Mouse (Mus musculus) urinary bladder, postnatal 14 days (tissue): ENCODE measurements around the gene Bmpr1b.
A peak's percentile ranks its signal among the peaks of the same experiment; 100 is the strongest.

Source experiments
- DNase-seq: peaks from one replicate; pipeline ENCODE4 v3.0.0; 2021; ENCODE audit warnings: low spot score

Bmpr1b gene

DNA sequence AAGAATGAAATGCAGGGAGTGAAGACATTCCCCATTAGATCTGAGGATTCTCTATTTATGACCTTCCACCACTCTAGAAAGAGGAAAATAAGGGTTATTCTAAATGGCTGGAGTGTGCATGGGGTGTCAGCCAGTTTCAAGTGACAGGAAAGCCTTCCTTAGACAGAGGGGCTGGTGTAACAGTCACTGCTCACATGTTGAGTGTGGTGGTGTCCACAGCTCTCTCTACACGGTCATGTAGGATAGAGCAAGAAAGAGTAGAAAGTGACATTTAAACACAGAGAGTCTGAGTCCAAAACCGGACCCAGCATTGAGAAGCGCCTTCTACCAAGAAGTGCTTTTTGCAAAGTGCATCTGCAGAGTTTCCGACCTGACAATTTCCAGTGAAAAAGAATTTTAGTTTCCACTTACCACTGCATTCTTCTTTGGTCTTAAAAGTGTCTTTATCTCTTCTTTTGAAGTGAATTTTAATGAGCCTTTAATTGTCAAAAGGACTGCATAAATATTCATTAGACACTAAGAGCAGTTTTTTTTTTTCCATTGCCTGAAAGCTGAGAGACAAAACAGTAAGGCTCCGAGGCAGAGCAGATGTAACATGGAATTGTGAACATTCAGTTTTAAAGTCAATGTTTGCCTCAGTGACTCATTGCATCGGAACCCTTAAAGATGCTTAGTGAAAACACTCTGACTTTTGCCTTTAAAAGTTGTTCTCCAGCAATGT lies 263.2 kb downstream of the Bmpr1b start:
- DNase-seq: no peak

DNA sequence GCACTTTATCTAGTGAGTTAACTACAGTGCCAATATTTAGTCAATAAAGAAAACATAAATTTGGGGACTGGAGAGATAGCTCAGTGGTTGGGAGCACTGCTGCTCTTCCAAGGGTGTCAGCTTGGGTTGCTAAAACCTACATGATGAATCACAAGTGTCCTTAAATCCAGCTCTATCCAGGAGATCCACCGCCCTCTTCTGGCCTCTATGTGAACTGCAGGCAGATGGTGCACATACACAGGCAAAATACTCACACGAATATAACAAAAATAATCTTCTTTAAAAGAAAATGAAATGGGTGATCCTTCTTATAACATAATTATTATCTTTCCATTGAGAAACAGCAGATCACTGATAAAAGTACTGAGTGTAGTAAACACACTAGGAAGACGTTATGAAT lies 268.9 kb downstream of the Bmpr1b start:
- no peak for DNase-seq

DNA sequence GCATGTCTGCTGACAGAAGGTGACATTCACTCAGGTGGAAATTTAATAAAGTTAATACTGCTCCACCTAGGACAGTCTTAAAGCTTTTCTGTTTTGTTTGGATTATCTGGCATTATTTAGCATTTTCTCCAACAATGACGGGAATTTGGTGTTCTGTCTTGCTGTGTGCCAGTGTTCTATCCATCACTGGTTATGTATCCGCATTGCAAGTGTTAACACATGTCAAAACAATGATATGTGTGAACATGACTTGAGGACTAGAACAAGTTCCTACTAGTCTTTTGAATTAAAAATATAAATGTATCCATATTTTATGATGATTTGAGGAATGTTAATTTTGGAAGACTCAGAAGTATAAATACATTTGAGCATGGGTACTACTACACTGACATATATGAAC lies 269.7 kb downstream of the Bmpr1b start:
- DNase-seq: no peak

DNA sequence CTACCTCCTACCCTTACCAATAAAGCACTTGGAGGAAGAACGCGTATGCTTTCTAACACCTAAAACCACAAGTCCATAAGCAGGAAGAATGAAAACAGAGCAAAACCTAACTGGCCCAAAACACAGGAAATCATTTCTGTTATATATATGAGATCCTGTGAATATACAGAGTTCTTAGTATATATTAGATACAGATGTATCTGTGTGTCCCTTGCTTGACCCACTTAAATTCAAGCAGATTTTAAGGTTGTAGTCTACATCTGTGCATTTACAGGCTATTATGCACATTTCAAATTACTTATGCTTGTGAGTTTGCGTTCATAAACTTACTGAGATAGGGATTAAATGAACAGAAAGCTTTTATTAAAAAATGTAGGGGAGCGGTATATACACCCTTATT lies 271.5 kb downstream of the Bmpr1b start:
- DNase-seq: no peak

DNA sequence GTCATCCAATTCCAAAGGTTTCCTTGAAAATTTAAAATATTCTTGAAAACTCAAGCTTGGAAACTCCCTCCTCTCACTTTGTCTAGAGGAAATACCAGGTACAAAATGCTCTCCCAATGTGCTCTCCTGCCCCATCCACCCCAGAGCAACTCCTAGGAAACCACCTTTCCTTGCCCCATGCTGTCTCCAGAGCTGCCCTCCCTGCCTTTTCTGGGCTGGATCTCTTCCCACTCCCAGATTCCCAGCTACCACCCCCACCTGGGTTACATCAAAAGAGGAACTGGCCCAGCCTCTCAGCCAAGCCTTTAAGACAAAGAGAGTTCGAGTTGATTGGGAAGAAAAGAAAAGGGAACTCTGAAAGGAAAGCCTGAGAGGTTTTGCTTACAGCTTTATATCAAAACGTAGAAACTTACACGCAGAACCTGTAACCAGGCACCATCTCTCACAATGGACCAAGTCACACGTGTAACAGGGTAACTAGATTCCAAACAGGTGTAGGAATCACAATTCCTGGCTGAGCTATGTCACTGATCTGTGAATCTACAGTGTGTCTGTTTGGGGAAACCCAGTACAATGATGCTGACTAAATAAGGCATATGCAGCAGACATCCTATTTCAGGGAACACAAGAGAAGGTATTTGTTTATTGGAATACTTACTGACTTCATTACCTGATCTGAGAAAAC lies 272.2 kb downstream of the Bmpr1b start:
- no peak for DNase-seq

DNA sequence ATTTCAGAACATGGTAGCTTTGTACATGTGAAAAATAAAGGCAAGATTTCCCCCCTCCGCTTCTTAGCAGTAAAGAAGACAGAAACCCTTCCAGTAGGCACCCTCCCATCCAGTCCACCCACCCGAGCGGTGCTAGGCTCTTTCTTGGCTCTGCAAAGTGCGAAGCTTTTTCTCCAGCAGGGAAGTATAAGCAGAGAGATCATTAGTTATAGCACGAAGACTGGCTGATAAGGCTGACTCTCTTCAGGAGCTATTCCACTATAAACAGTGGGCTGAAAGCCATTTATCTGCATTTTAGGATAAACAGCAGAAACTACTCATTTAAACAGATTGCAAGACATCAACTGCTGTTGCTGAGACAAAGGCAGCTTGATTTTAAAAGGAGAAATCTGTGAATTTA lies 274.1 kb downstream of the Bmpr1b start:
- DNase-seq: no peak

DNA sequence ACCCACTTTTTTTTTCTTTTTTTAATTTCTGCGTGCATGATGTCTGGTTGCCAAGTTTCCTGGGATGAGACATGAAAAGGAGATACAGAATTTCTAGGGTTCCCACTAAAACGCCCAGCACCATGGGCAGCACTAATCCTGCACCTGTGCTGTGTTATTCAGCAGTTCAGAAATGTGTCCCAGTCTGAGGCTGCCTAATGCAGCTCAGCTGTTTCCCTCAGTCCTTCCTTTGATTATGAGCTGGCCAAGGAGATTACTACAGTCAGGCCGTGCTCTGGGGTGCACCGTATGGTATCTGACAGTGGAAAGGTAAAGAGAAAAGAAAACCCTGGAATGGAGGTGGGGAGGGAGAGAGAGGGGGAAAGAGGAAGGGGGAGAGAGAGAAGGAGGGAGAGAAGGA lies 278.6 kb downstream of the Bmpr1b start:
- DNase-seq: no peak

DNA sequence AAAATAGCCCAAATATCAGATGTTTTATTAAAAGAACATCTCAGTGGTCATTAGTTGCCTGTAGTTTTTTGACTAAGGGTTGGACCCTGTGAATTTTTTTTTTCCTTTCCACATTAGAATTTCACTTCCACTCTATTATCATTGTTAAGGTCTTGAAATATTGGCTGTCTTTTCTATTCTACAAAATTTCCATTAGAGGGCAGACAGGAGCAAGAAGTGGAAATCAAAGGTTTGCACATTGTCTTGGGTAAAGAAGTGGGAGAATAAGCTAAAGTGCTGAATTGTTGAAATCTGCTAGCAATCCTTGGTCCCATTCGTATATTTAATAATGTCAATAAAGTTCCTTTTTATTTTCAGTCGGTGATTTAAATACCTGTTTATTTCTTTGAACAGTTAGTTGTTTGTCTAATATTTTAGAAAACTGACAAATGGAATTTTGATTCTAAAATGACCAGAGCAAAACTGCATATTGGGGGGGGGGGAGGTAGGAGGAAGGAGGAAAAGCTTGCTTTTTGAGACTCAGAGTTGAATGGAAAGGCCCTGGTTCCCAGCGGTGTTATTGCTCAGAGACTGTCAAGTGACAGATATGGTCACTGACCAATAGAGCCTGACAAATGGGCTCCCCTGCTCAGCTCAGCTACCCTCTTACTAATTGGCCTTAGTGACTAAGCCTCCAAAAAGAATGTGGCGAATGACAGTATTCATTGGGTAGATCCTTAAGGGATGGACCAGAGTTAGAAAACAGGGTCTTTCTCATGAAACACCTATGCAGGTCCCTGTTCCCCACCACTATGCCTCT lies 281.6 kb downstream of the Bmpr1b start:
- DNase-seq: no peak

DNA sequence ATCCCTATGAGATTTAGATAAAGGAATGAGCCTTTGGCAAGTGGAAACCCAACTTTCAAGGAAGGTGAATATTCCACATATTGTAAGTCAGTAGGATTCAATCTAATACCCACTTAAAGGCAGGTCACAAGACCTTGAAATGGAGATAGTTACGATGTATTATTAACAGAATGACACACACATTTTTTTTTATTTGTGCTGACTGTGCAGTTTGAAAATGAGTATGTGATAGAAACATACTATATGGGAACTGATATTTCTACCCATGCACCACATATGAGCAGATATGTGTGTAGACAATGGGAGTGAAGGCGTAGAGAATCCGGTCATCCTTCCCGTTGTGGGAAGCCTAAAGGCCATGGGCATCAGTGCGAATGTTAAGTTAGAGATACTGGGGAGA lies 285.0 kb downstream of the Bmpr1b start:
- no peak for DNase-seq

DNA sequence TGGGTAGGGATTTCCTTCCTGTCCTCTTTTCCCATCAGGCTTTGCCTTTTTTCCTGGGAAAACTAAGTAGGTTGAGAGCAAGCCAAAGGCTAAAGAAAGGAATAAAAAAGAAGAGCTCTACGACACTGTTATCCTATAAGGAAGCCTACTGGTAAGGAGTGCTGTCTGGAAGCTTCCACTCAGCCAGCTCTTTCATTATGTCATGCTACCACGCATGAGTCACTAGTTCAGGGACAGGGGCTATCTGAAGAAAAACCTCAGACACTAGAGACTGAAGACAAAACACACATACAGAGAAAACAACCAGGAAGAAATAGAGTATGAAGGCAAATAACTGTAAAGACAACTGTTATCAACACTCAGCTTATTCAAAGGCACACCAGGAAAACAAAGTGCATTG lies 286.7 kb downstream of the Bmpr1b start:
- no peak for DNase-seq

DNA sequence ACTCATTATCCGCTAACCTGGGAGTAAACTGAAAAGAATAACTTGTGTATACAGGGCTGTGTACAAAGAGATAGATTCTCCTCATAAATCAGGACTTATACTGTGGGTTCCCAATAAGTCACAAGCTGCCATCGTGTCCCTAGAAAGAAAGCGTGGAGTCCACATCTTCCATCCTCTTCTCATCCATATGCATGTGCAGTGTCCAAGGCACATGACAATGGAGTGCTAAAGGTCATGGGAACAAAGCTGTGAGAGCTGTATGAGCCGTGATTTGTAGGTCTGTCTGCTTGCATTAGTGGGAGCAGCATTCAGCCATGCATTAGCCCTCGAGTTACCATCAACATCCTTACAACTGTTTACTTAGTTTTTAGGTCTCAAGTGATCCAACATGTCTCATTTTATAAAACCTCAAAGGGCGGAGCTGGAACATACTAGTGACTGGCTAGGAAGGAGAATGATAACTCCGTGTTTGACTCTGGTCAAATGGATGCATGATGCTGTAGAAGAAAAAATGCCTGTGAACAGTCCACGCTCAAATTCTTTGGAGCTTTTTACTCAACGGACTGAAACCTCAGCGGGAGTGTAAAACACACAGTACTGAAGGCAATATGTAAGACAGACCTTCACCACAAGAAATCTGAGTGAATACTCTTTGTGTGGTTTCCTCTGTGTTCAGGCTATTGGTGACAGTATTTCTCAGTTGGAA lies 296.7 kb downstream of the Bmpr1b start:
- DNase-seq: no peak

DNA sequence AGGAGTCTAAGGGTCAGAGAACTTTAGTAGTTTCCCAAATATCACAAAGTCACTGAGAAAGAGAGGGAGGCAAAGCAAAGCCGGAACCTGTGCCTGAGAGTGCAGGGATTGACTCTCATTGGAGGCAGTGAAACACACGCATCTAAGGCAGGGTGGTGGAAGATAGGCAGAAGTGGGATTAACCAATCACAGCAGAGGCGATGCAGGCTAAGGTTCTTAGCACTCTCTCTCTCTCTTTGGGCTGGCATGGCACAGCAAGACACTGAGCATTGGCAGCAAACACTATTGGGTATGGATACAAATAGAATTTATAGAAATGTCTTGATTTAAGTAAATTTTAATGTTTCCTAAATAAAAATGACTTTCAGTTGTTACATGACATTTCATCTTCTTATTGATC lies 297.4 kb downstream of the Bmpr1b start:
- DNase-seq: no peak

DNA sequence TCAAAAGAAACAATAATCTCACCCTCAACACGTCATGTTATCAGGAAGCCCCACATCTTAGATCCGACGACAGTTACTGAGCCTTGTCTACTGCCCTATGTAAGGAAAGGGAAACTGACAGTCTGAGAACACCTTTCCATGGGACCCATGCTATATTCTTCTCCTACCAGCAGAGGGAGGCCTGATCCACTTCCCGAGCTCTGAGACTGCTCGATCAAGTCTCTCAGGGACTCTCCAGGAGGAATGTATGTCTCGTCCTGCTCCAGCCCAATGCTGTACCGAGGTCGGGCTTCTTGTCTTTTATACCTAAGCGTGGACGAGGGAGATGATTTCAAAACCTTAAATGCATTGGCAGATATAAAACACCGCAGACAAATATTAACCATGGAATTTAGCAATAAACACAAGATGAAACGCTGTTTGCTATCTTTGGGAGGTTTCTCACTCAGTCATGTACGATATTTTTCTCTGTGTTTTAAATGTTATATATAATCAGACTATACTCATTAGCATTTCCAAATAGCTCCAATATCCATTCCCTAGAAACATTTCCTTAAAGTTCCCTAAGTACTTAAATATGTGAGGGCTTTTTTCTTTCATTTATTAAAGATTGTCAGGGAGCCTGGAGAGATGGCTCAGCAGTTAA lies 306.3 kb downstream of the Bmpr1b start:
- peak; percentile 50 for DNase-seq

DNA sequence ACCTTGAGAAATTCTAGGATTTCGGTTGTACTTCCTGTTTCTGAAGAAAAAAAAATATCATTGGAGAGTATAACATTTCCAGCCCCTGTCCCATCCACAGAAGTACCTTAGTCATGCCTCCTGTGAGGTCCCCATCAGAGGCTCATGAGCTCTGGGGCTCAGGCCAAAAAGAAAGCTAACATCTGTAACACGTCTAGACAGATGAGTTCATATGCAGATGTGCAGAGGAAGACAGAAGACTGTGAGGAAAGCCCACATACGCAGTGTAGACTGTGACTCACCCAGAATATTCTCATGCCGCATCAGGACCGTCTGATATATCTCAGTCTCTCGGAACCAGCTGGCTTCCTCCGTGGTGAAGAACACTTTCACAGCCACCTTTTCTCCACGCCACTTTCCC lies 312.1 kb downstream of the Bmpr1b start:
- no peak for DNase-seq

DNA sequence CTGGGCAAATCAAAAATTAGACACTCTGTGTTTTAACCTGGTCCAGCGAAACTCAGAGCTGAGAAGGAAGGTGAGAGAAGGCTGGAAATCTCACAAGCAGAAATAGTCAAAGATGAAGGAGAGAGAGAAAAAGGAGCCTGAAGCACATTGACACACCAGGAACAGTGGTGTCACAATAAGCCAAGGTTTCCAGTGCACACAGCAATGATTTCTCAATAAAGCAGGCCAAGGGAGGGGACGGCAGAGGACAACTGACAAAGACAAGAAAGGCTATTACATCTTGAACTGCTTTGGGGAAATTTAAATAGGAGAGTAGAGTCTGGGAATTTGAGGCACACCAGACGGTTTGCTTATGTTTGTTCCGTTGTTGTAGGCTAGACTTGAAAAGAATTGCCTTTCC lies 314.9 kb downstream of the Bmpr1b start:
- DNase-seq: no peak

DNA sequence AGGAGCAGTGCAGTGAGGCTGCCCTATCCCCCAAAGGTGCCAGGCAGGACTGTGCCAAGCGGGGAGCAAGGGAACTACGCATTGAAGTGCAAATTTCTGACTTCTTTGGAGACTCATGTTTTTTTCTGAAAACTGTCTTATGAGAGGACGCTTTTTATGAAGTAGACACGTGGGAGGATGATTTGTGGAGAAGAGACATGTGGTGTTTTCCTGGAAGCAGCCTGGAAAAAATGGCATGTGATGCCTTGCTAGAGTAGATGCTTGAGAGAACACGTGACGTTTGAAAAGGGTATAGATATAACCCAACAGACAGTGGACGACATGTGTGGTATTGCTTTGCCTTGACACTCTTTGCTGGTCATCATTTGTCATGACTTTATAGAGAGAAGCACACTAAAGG lies 319.1 kb downstream of the Bmpr1b start:
- DNase-seq: no peak

DNA sequence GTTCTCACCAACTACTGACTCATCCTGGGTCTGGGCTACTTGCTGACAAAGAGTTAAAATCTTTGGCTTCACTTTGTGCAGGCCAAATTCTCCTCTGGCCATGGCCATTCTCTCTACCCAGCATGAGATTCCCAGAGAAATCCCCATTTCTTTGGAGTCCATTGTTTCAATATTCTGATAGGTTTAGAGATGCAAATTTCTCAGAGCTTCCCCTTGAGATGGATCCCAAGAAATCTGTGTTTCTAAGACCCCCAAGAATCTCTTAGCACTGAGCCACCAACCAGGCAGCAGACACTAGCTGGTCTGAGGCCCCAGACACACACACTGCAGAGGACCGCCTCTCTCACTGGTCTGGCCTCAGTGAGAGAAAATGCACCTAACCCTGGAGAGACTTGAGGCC lies 320.0 kb downstream of the Bmpr1b start:
- no peak for DNase-seq

DNA sequence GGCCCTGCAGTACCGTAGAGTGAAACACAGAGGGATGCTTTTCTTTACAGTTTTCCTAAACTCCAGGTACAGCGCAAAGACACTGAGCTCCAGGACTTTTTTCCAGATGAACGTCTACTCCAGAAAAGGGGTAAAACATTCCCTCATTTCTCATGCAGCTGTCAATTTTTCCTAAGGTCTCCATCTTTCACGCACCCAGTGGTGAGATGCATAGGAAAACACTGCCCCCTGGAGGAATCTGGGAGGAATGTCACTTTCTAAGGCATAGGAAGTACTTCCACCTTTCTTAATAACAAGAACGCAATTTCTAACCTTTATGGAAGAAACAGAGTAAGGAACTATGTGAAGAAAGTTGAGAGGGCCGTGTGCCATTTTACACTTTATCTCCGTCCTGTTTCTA lies 330.4 kb downstream of the Bmpr1b start:
- DNase-seq: no peak

DNA sequence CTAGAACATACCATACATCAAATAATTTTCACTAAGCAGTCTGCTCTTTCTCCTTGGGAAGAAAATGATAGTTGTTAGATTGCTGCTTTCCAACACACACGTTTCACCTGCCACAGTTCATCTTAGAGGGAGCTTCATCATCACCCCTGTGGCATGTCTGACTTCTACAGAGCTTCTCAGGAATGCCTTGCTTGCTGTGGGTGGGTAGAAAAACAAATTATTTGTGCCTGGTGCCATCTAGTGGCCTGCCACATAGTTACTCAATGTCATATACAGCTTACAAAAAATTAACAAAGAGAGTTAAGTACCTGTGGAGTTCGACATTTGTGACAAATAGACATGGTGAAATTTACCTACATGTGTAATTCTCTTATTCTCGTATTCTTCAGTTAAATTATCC lies 338.1 kb downstream of the Bmpr1b start:
- peak; percentile 40 for DNase-seq

DNA sequence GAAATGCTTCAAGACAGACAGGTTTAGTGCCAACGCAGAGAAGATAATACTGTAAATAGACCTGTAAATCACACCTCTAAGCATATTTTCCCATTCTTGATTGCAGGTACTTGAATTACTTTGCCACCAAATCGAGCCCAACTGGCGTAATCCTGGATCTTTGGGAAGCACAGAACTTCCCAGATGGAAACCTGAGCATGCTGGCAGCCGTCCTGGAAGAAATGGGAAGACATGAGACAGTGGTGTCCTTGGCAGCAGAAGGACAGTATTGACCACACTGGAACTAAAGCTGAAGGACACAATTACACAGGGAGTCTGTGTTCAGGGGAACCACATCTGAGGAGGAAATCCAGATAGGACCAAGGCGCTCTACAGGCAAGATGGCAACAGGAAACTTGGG lies 340.9 kb downstream of the Bmpr1b start:
- DNase-seq: no peak

DNA sequence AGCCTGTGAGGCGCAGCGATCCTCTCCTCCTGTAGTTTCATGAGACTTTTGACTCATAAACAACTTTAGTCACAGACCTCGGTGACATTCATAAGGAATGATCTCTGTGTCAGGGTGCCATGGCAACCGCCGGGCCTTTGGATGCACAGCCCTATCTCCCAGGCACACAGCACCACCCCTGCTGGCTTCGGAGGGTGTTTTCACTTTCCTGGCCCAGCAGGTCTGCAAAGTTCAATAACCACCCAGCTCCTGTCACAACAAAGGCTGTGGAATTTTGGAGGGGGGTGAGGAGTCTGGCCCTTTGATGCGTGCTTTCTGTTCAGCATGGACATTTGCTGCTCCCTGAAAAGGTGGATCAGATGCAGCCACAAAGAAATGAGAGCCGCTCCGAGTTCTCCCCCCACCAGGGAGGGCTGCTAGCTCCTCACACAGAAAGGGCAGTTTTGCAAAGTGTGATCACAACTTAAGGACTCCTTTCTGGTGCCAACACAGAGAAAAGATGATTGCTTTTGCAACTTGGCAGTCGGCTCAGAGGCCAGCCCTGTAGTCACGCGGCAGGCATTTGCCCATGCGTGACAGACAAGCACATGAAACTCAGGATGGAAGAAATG lies 349.8 kb downstream of the Bmpr1b start:
- DNase-seq: no peak
